ENCODE assay signal across 35 mouse cellular contexts in genomic region chr7:24684121-24684520, GRCm38 (mm10). TPM values are rescaled to one million over a fixed set of nuclear protein-coding genes. Genes with fewer than 3 reads are reported as not detected.
DNase-seq lines count a peak whose midpoint lies in the region; ATAC-seq and TF ChIP-seq lines count a peak whose summit lies in the region.
"Not testable (repeated sequence)": the region's sequence is repeated elsewhere in the genome, so short reads cannot be mapped to it uniquely, and the experiment has no call there.
"Had no signal": no experiment of that assay in that cellular context is flagged by ENCODE, and none has a peak within 500 bp of the region (broad histone marks: within the 10 kb centered on the region; RNA-seq: fewer than 3 reads in every experiment).

No protein-coding gene starts in this region.

- intact Hi-C loops in gastrocnemius, adult 2 months (cut with DNase I): not testable (repeated sequence)

- H3K27ac ChIP-seq in gastrocnemius, adult 2 months; kidney, adult 2 months (ENCODE audit: insufficient read depth, low read depth, low read length); liver, embryonic 14.5 days: not testable (repeated sequence)

- H3K4me1 ChIP-seq in kidney, adult 2 months (ENCODE audit: control insufficient read depth, insufficient read depth, low read length); liver, embryonic 14.5 days (replicated peaks; ENCODE audit: control insufficient read depth in 2 of 2, insufficient read depth in 2 of 2, low read length in 1 of 2): not testable (repeated sequence)

- not testable (repeated sequence) for H3K4me3 ChIP-seq in gastrocnemius, adult 2 months; kidney, adult 2 months (ENCODE audit: insufficient read depth, low read depth, low read length); liver, embryonic 14.5 days (ENCODE audit: insufficient read depth in 1 of 2, low read depth in 2 of 2, low read length in 2 of 2)

- peak; percentile 59 to 60 for DNase-seq in B cell, adult 2 months
- peak; percentile 35 for DNase-seq in T-cell, adult 2 months (ENCODE audit: low spot score)
- DNase-seq in gastrocnemius, adult 2 months; kidney, adult 2 months; liver, embryonic 14.5 days (ENCODE audit: low read depth in 3 of 3, low spot score in 3 of 3): not testable (repeated sequence)
- DNase-seq in naive thymus-derived CD4-positive, alpha-beta T cell, adult 2 months (ENCODE audit: low read depth): peak; percentile 40
- peak; percentile 45 for DNase-seq in thymus, postnatal 14 days

- not testable (repeated sequence) for H3K36me3 ChIP-seq in kidney, adult 2 months (ENCODE audit: control insufficient read depth, insufficient read depth, low read length); liver, embryonic 14.5 days (replicated peaks; ENCODE audit: control insufficient read depth, insufficient read depth, low read depth)

- WGBS in kidney, adult 2 months: 77% methylated on average over 7 of the region's 7 CpGs
- 46% methylated on average over 7 of the region's 7 CpGs for WGBS in liver, embryonic 14.5 days (ENCODE audit: insufficient replicate concordance)

- not testable (repeated sequence) for H3K9ac ChIP-seq in liver, embryonic 14.5 days (replicated peaks)

- not testable (repeated sequence) for ATAC-seq in liver, embryonic 14.5 days (ENCODE audit: insufficient read depth)

- not testable (repeated sequence) for TF ChIP-seq POLR2A in kidney, adult 2 months (IDR thresholded peaks at IDR 0.05; ENCODE audit: low read depth, low read length)

- peak; percentile 30; the same call in 1 of the 2 replicates for TF ChIP-seq CTCF in gastrocnemius, adult 2 months (IDR thresholded peaks at IDR 0.05)
- 0 out of 2 replicates have a peak, but pooled peaks have one; percentile 2 for TF ChIP-seq CTCF in kidney, adult 2 months (conservative IDR thresholded peaks at IDR 0.05; ENCODE audit: insufficient read depth, insufficient read length, low read depth, low read length)
- peak; percentile 38 for TF ChIP-seq CTCF in liver, embryonic 14.5 days (IDR thresholded peaks at IDR 0.05; ENCODE audit: low read depth)

- not testable (repeated sequence) for H3K4me2 ChIP-seq in liver, embryonic 14.5 days (ENCODE audit: low read depth)

- H3K9me3 ChIP-seq in liver, embryonic 14.5 days (ENCODE audit: control insufficient read depth, low read length): not testable (repeated sequence)

- TF ChIP-seq EP300 in liver, embryonic 14.5 days (IDR thresholded peaks at IDR 0.05; ENCODE audit: low read depth): not testable (repeated sequence)

- not testable (repeated sequence) for H3K27me3 ChIP-seq in kidney, adult 2 months (replicated peaks; ENCODE audit: control insufficient read depth, insufficient read depth, low read length); liver, embryonic 14.5 days (ENCODE audit: control insufficient read depth, insufficient read depth, low read length)

RNA-seq across cellular contexts. Expression of gene Tex101, which starts 7.6 kb away (rescaled TPM):
- total RNA-seq in gastrocnemius, adult 2 months (2021): not detected
- 0.14 TPM in 1 of 2 replicates, not detected in the other for polyA plus RNA-seq in kidney, adult 2 months (2012; rRNA removed)
- not detected in 2 replicates for polyA plus RNA-seq in liver, embryonic 14.5 days (2012; rRNA removed)
- polyA plus RNA-seq in liver, embryonic 14.5 days (2014; fragmentation: Nextera tagmentation; extraction: Ambion mirVana): not detected in 2 replicates
- total RNA-seq: adrenal gland, adult 18-20 months; adrenal gland, postnatal 36 days; CH12.LX; forebrain, postnatal 0 days; gastrocnemius, postnatal 10 days; heart, postnatal 25 days; layer of hippocampus, postnatal 10 days; left cerebral cortex, adult 18-20 months; left cerebral cortex, postnatal 25 days; megakaryocyte progenitor cell, adult 5-6 weeks; neutrophil, adult 5-6 weeks had no signal
- polyA plus RNA-seq: embryonic facial prominence, embryonic 10.5 days; embryonic facial prominence, embryonic 15.5 days; forebrain, embryonic 12.5 days; forebrain, postnatal 0 days; G1E; gonadal fat pad, adult 2 months; heart, embryonic 10.5 days; heart, embryonic 15.5 days; hindbrain, embryonic 11.5 days; hindbrain, embryonic 16.5 days; limb, embryonic 12.5 days; liver, embryonic 11.5 days; midbrain, embryonic 10.5 days; midbrain, embryonic 15.5 days; neural tube, embryonic 11.5 days; Patski had no signal

RNA-seq across cellular contexts. Expression of gene BC049730, which starts 24.9 kb away (rescaled TPM):
- total RNA-seq in gastrocnemius, adult 2 months (2021): not detected
- polyA plus RNA-seq in kidney, adult 2 months (2012; rRNA removed): 0.10 TPM in 1 of 2 replicates, not detected in the other
- polyA plus RNA-seq in liver, embryonic 14.5 days (2012; rRNA removed): not detected in 2 replicates
- not detected in 2 replicates for polyA plus RNA-seq in liver, embryonic 14.5 days (2014; fragmentation: Nextera tagmentation; extraction: Ambion mirVana)
- total RNA-seq: adrenal gland, adult 18-20 months; adrenal gland, postnatal 36 days; CH12.LX; forebrain, postnatal 0 days; G1E; gastrocnemius, postnatal 10 days; heart, postnatal 25 days; layer of hippocampus, postnatal 10 days; left cerebral cortex, adult 18-20 months; left cerebral cortex, postnatal 25 days; megakaryocyte progenitor cell, adult 5-6 weeks; neutrophil, adult 5-6 weeks had no signal
- polyA plus RNA-seq: embryonic facial prominence, embryonic 10.5 days; embryonic facial prominence, embryonic 15.5 days; forebrain, embryonic 12.5 days; forebrain, postnatal 0 days; G1E; heart, embryonic 10.5 days; heart, embryonic 15.5 days; hindbrain, embryonic 11.5 days; hindbrain, embryonic 16.5 days; intestine, embryonic 16.5 days; limb, embryonic 12.5 days; liver, embryonic 11.5 days; midbrain, embryonic 10.5 days; midbrain, embryonic 15.5 days; neural tube, embryonic 11.5 days; Patski; stomach, postnatal 0 days had no signal

RNA-seq across cellular contexts. Expression of gene Gm4763, which starts 42.6 kb away (rescaled TPM):
- not detected for total RNA-seq in gastrocnemius, adult 2 months (2021)
- not detected in 2 replicates for polyA plus RNA-seq in kidney, adult 2 months (2012; rRNA removed)
- not detected in 2 replicates for polyA plus RNA-seq in liver, embryonic 14.5 days (2012; rRNA removed)
- polyA plus RNA-seq in liver, embryonic 14.5 days (2014; fragmentation: Nextera tagmentation; extraction: Ambion mirVana): not detected in 2 replicates
- total RNA-seq: adrenal gland, adult 18-20 months; adrenal gland, postnatal 36 days; CH12.LX; forebrain, postnatal 0 days; G1E; gastrocnemius, postnatal 10 days; heart, postnatal 25 days; layer of hippocampus, postnatal 10 days; left cerebral cortex, adult 18-20 months; left cerebral cortex, postnatal 25 days; megakaryocyte progenitor cell, adult 5-6 weeks; neutrophil, adult 5-6 weeks had no signal
- polyA plus RNA-seq: embryonic facial prominence, embryonic 10.5 days; embryonic facial prominence, embryonic 15.5 days; forebrain, embryonic 12.5 days; forebrain, postnatal 0 days; G1E; gonadal fat pad, adult 2 months; heart, embryonic 10.5 days; heart, embryonic 15.5 days; hindbrain, embryonic 11.5 days; hindbrain, embryonic 16.5 days; intestine, embryonic 16.5 days; limb, embryonic 12.5 days; liver, embryonic 11.5 days; midbrain, embryonic 10.5 days; midbrain, embryonic 15.5 days; neural tube, embryonic 11.5 days; Patski; stomach, postnatal 0 days had no signal

RNA-seq across cellular contexts. Expression of gene Lypd3, which starts 47.8 kb away (rescaled TPM):
- total RNA-seq in gastrocnemius, adult 2 months (2021): not detected
- polyA plus RNA-seq in kidney, adult 2 months (2012; rRNA removed): 0.06 and 0.67 TPM in 2 replicates
- 0.03 TPM in 1 of 2 replicates, not detected in the other for polyA plus RNA-seq in liver, embryonic 14.5 days (2012; rRNA removed)
- not detected in 2 replicates for polyA plus RNA-seq in liver, embryonic 14.5 days (2014; fragmentation: Nextera tagmentation; extraction: Ambion mirVana)
- total RNA-seq: CH12.LX; G1E; gastrocnemius, postnatal 10 days; heart, postnatal 25 days; megakaryocyte progenitor cell, adult 5-6 weeks; neutrophil, adult 5-6 weeks had no signal
- polyA plus RNA-seq: G1E, Patski had no signal
